Mouse (Mus musculus): ENCODE measurements at regions not wholly inside any gene's neighbourhood (a gene's known extent, or its start where the extent isn't known, plus 50 kb on each side); places are given as distances from the start of the nearest gene placed in this dataset.
A peak's percentile ranks its signal among the peaks of the same experiment; 100 is the strongest.

GRCm38 (mm10) chr9:78769168-78769567, 153.8 kb downstream of the Cd109 start:
- H3K4me3 ChIP-seq (replicated peaks; ENCODE audit: low read length): no peak overlapping the region
- 36% methylated on average over 5 of the region's 5 CpGs for WGBS
- no peaks in the 10 kb centered on the region for H3K4me1 ChIP-seq (ENCODE audit: control insufficient read depth, insufficient read depth, low read length)
- no peak overlapping the region for H3K9ac ChIP-seq (ENCODE audit: low read length)
- H3K36me3 ChIP-seq (ENCODE audit: control insufficient read depth, insufficient read depth, low read length): no peaks in the 10 kb centered on the region
- no peak overlapping the region for H3K27ac ChIP-seq (ENCODE audit: low read length)
- H3K27me3 ChIP-seq (ENCODE audit: control insufficient read depth, insufficient read depth, low read length): no peaks in the 10 kb centered on the region
- H3K9me3 ChIP-seq (replicated peaks; ENCODE audit: control insufficient read depth, low read length): no peaks in the 10 kb centered on the region
- ATAC-seq (ENCODE audit: insufficient read depth, low FRiP score): no peak
- H3K4me2 ChIP-seq (ENCODE audit: low read depth, low read length): no peak overlapping the region

DNA sequence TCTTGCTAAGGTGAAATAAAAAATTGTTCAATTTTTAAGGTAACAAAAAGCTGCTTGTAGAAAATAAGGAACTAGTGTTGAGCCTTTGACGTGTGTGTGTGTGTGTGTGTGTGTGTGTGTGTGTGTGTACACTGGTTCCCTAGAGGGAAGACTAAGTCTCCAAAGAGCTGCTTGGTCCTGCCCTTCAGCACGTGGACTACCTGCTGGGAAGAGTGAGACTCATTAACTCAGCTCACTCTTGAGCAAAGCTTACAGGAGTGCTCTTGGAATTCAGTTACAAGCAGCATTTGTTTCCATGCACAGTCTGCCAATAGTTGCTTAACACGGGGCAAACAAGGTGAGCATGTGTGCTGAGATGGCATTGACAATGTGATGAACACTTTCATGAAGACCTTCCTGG, 158.6 kb downstream of the Cd109 start:
- Histone ChIP-seq H3K36me3 (ENCODE audit: control insufficient read depth, insufficient read depth, low read length) (no peaks in the 10 kb centered on the region), H3K27me3 (ENCODE audit: control insufficient read depth, insufficient read depth, low read length) (no peaks in the 10 kb centered on the region), H3K9ac (ENCODE audit: low read length) (no peak overlapping the region), H3K4me1 (ENCODE audit: control insufficient read depth, insufficient read depth, low read length) (no peaks in the 10 kb centered on the region), H3K27ac (ENCODE audit: low read length) (no peak overlapping the region), H3K4me2 (ENCODE audit: low read depth, low read length) (no peak overlapping the region), H3K4me3 (replicated peaks; ENCODE audit: low read length) (no peak overlapping the region), H3K9me3 (replicated peaks; ENCODE audit: control insufficient read depth, low read length) (no peaks in the 10 kb centered on the region)
- no peak for ATAC-seq (ENCODE audit: insufficient read depth, low FRiP score)
- 51% methylated on average over 3 of the region's 3 CpGs for WGBS

DNA sequence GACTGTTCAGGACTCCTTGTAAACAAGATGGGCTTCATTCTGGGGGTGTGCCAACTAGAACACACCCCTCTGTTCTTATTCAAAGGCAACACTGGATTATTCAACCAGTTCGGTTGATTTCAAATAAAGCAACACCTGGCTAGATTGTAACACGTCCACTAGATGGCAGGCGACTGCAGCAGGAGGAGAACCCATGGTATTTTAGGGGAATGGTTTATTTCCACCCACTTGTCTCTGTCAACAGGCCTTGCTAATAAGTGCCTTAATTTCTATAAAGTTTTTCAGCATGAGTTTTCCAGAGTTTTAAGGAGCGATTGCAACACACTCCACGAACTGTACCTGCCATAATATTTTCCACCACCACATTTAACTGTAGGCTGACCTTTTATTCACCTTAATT, 160.1 kb downstream of the Cd109 start:
- Histone ChIP-seq H3K27me3 (ENCODE audit: control insufficient read depth, insufficient read depth, low read length) (no peaks in the 10 kb centered on the region), H3K4me1 (ENCODE audit: control insufficient read depth, insufficient read depth, low read length) (no peaks in the 10 kb centered on the region), H3K4me3 (replicated peaks; ENCODE audit: low read length) (no peak overlapping the region), H3K9me3 (replicated peaks; ENCODE audit: control insufficient read depth, low read length) (no peaks in the 10 kb centered on the region), H3K9ac (ENCODE audit: low read length) (no peak overlapping the region), H3K36me3 (ENCODE audit: control insufficient read depth, insufficient read depth, low read length) (no peaks in the 10 kb centered on the region), H3K4me2 (ENCODE audit: low read depth, low read length) (no peak overlapping the region), H3K27ac (ENCODE audit: low read length) (no peak overlapping the region)
- WGBS: 8% methylated on average over 5 of the region's 5 CpGs
- no peak for ATAC-seq (ENCODE audit: insufficient read depth, low FRiP score)

- H3K4me3 ChIP-seq (replicated peaks; ENCODE audit: low read length): no peak overlapping the region
- H3K9me3 ChIP-seq (replicated peaks; ENCODE audit: control insufficient read depth, low read length): no peaks in the 10 kb centered on the region
- no peak for ATAC-seq (ENCODE audit: insufficient read depth, low FRiP score)
- no peak overlapping the region for H3K27ac ChIP-seq (ENCODE audit: low read length)
- H3K9ac ChIP-seq (ENCODE audit: low read length): no peak overlapping the region
- H3K36me3 ChIP-seq (ENCODE audit: control insufficient read depth, insufficient read depth, low read length): no peaks in the 10 kb centered on the region
- no peaks in the 10 kb centered on the region for H3K27me3 ChIP-seq (ENCODE audit: control insufficient read depth, insufficient read depth, low read length)
- no peaks in the 10 kb centered on the region for H3K4me1 ChIP-seq (ENCODE audit: control insufficient read depth, insufficient read depth, low read length)
- WGBS: 52% methylated on average over 4 of the region's 4 CpGs
- no peak overlapping the region for H3K4me2 ChIP-seq (ENCODE audit: low read depth, low read length)
These were observed 165.2 kb downstream of the Cd109 start for GRCm38 (mm10) chr9:78780595-78780994.

DNA sequence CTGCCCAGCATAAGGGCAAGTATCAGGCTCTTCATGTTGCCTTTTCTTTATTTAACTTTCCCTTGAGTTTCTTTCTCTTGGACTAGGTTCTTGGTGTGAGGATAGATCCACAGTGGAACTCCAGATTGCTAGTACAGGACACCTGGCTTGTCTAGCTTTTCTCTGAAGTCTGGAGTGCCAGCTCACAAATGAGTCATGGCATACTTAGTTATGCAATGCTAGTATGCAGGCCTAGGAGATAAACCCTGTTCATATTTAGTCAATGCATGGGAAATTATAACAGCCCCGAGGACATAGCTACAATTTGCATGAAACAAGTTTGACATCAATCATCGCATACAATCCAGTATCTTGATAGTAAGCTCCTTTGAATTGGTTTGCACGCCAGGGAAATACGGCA, 167.0 kb downstream of the Cd109 start:
- Histone ChIP-seq H3K4me3 (replicated peaks; ENCODE audit: low read length) (no peak overlapping the region), H3K27me3 (ENCODE audit: control insufficient read depth, insufficient read depth, low read length) (no peaks in the 10 kb centered on the region), H3K27ac (ENCODE audit: low read length) (no peak overlapping the region), H3K9ac (ENCODE audit: low read length) (no peak overlapping the region), H3K9me3 (replicated peaks; ENCODE audit: control insufficient read depth, low read length) (no peaks in the 10 kb centered on the region), H3K4me1 (ENCODE audit: control insufficient read depth, insufficient read depth, low read length) (no peaks in the 10 kb centered on the region), H3K36me3 (ENCODE audit: control insufficient read depth, insufficient read depth, low read length) (no peaks in the 10 kb centered on the region), H3K4me2 (ENCODE audit: low read depth, low read length) (no peak overlapping the region)
- no peak for ATAC-seq (ENCODE audit: insufficient read depth, low FRiP score)
- 85% methylated on average over 4 of the region's 4 CpGs for WGBS

DNA sequence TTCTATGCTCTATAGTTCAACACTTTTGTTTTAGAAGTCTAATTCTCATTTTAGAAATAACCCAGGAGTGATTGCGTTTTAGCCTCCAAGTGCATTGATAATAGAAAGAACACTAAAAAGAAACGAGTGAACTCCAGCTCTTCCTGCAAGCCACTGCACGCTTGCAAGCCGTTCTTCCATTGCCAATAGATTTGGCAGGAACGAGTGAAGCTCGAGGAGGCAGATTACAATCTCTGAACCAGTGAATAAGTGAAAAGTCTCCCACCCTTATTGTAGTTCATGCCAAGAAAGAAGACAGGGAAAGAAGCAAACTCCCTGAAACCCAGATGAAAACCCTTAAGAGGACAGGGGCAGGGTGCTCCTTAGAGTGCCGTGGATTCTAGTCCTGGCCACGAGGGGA, 167.5 kb downstream of the Cd109 start:
- H3K9me3 ChIP-seq (replicated peaks; ENCODE audit: control insufficient read depth, low read length): no peaks in the 10 kb centered on the region
- no peaks in the 10 kb centered on the region for H3K27me3 ChIP-seq (ENCODE audit: control insufficient read depth, insufficient read depth, low read length)
- H3K4me2 ChIP-seq (ENCODE audit: low read depth, low read length): no peak overlapping the region
- H3K9ac ChIP-seq (ENCODE audit: low read length): no peak overlapping the region
- H3K36me3 ChIP-seq (ENCODE audit: control insufficient read depth, insufficient read depth, low read length): no peaks in the 10 kb centered on the region
- ATAC-seq (ENCODE audit: insufficient read depth, low FRiP score): no peak
- H3K4me3 ChIP-seq (replicated peaks; ENCODE audit: low read length): no peak overlapping the region
- H3K4me1 ChIP-seq (ENCODE audit: control insufficient read depth, insufficient read depth, low read length): no peaks in the 10 kb centered on the region
- 65% methylated on average over 8 of the region's 8 CpGs for WGBS
- H3K27ac ChIP-seq (ENCODE audit: low read length): no peak overlapping the region

DNA sequence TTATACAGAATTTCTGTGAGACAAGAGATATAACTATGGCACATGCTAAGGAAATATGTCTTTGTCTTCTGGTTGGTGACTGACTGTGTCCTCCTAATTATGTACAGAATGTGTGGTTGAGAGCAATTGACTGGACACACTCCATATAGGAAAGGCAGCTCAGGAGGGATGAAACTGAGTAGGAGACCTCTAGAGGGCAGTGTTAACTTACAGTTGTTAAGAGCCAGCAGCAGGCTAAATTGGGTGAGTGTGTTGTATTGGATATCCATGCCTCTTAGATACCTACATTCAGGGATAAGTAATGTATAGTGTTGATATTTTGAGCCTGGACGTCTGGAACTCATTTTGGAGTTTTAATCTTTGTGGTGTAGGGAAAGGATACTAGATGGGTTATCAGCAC, 172.5 kb downstream of the Cd109 start:
- Histone ChIP-seq H3K4me1 (ENCODE audit: control insufficient read depth, insufficient read depth, low read length) (no peaks in the 10 kb centered on the region), H3K27me3 (ENCODE audit: control insufficient read depth, insufficient read depth, low read length) (no peaks in the 10 kb centered on the region), H3K4me3 (replicated peaks; ENCODE audit: low read length) (no peak overlapping the region), H3K9me3 (replicated peaks; ENCODE audit: control insufficient read depth, low read length) (no peaks in the 10 kb centered on the region), H3K36me3 (ENCODE audit: control insufficient read depth, insufficient read depth, low read length) (no peaks in the 10 kb centered on the region), H3K9ac (ENCODE audit: low read length) (no peak overlapping the region), H3K27ac (ENCODE audit: low read length) (no peak overlapping the region), H3K4me2 (ENCODE audit: low read depth, low read length) (no peak overlapping the region)
- 0 out of 2 replicates have a peak, but pooled peaks have one; percentile 68 for ATAC-seq (ENCODE audit: insufficient read depth, low FRiP score)
- 3% methylated on average over 1 of the region's 1 CpGs for WGBS

DNA sequence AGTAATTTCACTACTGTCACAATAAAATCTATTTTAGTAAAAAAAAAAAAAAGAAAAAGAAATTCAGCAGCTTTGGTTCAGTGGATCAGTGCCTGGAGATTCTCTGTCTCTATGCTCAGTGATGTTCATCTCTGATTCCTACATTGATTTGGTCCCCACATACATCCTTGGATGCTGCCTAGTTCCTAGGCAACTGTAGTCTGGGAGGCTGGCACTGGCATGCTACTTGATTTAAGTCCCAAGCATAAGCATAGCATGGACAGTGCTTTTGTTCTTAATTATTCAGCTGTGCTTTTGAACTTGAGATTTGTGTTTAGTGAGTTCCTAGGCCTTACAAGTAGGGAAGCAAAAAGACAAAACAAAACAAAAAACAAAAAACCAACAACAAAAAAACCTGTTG, 174.4 kb downstream of the Cd109 start:
- no peak overlapping the region for H3K4me3 ChIP-seq (replicated peaks; ENCODE audit: low read length)
- no peak overlapping the region for H3K9ac ChIP-seq (ENCODE audit: low read length)
- no peaks in the 10 kb centered on the region for H3K4me1 ChIP-seq (ENCODE audit: control insufficient read depth, insufficient read depth, low read length)
- H3K27me3 ChIP-seq (ENCODE audit: control insufficient read depth, insufficient read depth, low read length): no peaks in the 10 kb centered on the region
- ATAC-seq (ENCODE audit: insufficient read depth, low FRiP score): no peak
- no peak overlapping the region for H3K27ac ChIP-seq (ENCODE audit: low read length)
- no peak overlapping the region for H3K4me2 ChIP-seq (ENCODE audit: low read depth, low read length)
- no peaks in the 10 kb centered on the region for H3K36me3 ChIP-seq (ENCODE audit: control insufficient read depth, insufficient read depth, low read length)
- H3K9me3 ChIP-seq (replicated peaks; ENCODE audit: control insufficient read depth, low read length): no peaks in the 10 kb centered on the region

- H3K9me3 ChIP-seq (replicated peaks; ENCODE audit: control insufficient read depth, low read length): no peaks in the 10 kb centered on the region
- no peaks in the 10 kb centered on the region for H3K27me3 ChIP-seq (ENCODE audit: control insufficient read depth, insufficient read depth, low read length)
- 68% methylated on average over 2 of the region's 2 CpGs for WGBS
- H3K27ac ChIP-seq (ENCODE audit: low read length): no peak overlapping the region
- H3K4me1 ChIP-seq (ENCODE audit: control insufficient read depth, insufficient read depth, low read length): no peaks in the 10 kb centered on the region
- no peak for ATAC-seq (ENCODE audit: insufficient read depth, low FRiP score)
- no peak overlapping the region for H3K4me3 ChIP-seq (replicated peaks; ENCODE audit: low read length)
- no peaks in the 10 kb centered on the region for H3K36me3 ChIP-seq (ENCODE audit: control insufficient read depth, insufficient read depth, low read length)
- no peak overlapping the region for H3K9ac ChIP-seq (ENCODE audit: low read length)
- H3K4me2 ChIP-seq (ENCODE audit: low read depth, low read length): no peak overlapping the region
These were observed 174.8 kb downstream of the Cd109 start for GRCm38 (mm10) chr9:78790155-78790554.

DNA sequence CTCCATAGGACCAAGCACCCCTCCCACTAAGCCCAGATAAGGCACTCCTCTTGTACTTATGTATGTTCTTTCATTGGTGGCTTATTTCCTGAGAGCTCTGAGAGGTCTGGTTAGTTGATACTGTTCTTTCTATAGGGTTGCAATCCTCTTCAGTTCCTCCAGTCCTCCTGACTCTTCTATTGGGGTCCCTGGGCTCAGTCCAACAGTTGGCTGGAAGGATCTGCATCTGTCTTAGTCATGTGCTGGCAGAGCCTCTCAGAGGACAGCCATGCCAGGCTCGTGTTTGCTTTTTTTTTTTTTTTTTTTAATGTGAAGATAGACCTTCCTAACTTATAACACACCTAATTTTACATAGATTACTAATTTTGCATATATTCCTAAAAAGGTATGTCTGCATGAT, 180.5 kb downstream of the Cd109 start:
- ATAC-seq (ENCODE audit: insufficient read depth, low FRiP score): no peak

More for the DNA sequence above, 180.5 kb downstream of the Cd109 start:
- Histone ChIP-seq H3K9ac (ENCODE audit: low read length) (no peak overlapping the region), H3K9me3 (replicated peaks; ENCODE audit: control insufficient read depth, low read length) (no peaks in the 10 kb centered on the region), H3K4me2 (ENCODE audit: low read depth, low read length) (no peak overlapping the region), H3K36me3 (ENCODE audit: control insufficient read depth, insufficient read depth, low read length) (no peaks in the 10 kb centered on the region), H3K4me1 (ENCODE audit: control insufficient read depth, insufficient read depth, low read length) (no peaks in the 10 kb centered on the region), H3K27ac (ENCODE audit: low read length) (no peak overlapping the region), H3K4me3 (replicated peaks; ENCODE audit: low read length) (no peak overlapping the region), H3K27me3 (ENCODE audit: control insufficient read depth, insufficient read depth, low read length) (no peaks in the 10 kb centered on the region)
- 38% methylated on average over 1 of the region's 1 CpGs for WGBS
